Mouse (Mus musculus) macrophage (primary cell): ENCODE results near the gene Wdr83os. TPM values are rescaled to one million over a fixed set of nuclear protein-coding genes. Genes with fewer than 3 reads are reported as not detected.
"Not testable (repeated sequence)": the region's sequence is repeated elsewhere in the genome, so short reads cannot be mapped to it uniquely, and the experiment has no call there.

Experiments
- H3K27ac ChIP-seq: fragments of 350-480 bp; formaldehyde crosslinking; 2 replicates; pipeline ENCODE4 v1.9.0; 2021
- H3K36me3 ChIP-seq: fragments of 350-480 bp; formaldehyde crosslinking; 2 replicates; pipeline ENCODE4 v1.9.0; 2021; ENCODE audit errors: inconsistent target
- H3K4me3 ChIP-seq: fragments of 350-480 bp; formaldehyde crosslinking; 2 replicates; pipeline ENCODE4 v1.9.0; 2021; ENCODE audit errors: inconsistent target
- H3K79me2 ChIP-seq: fragments of 350-480 bp; formaldehyde crosslinking; 2 replicates; pipeline ENCODE4 v1.9.0; 2021; ENCODE audit errors: inconsistent target
- WGBS: methylation state at CpG from one replicate; pipeline ENCODE4 v1.1.7; 2026; ENCODE audit warnings: inconsistent platforms; ENCODE audit not compliant: missing documents; 5-methylcytosine and 5-hydroxymethylcytosine counted together
- polyA plus RNA-seq: library from polyadenylated mRNA; stranded (reverse); fragments of 250-400 nt; gene quantifications from 3 replicates; pipeline ENCODE4 v1.2.4, GENCODE M21; 2018; ENCODE audit warnings: inconsistent platforms

Gene Wdr83os
- polyA plus RNA-seq, 1 experiment from 2014 or later: 68.7 TPM

- H3K36me3 ChIP-seq: no peaks in the 10 kb centered on the region
- 19% methylated on average over 37 of the region's 37 CpGs for WGBS
- peak overlapping the region; percentile 44 for H3K4me3 ChIP-seq
- H3K27ac ChIP-seq: no peak overlapping the region
- H3K79me2 ChIP-seq: no peaks in the 10 kb centered on the region
Measured at GRCm38 (mm10) chr8:85119052-85119981, 38.8 kb downstream of the Wdr83os start.

GRCm38 (mm10) chr8:85120251-85120650 lies 39.7 kb downstream of the Wdr83os start:
- 90% methylated on average over 5 of the region's 5 CpGs for WGBS
- H3K36me3 ChIP-seq, H3K79me2 ChIP-seq, H3K27ac ChIP-seq, H3K4me3 ChIP-seq: not testable (repeated sequence)

GRCm38 (mm10) chr8:85122995-85123394 lies 42.5 kb downstream of the Wdr83os start, which contains the start of gene Zfp791:
Gene Zfp791 (minus strand): TSS chr8:85123095.
- WGBS: 86% methylated on average over 3 of the region's 3 CpGs
- Histone ChIP-seq H3K36me3 (no peaks in the 10 kb centered on the region), H3K27ac (no peak within 1 kb of the TSS), H3K4me3 (no peak within 1 kb of the TSS), H3K79me2 (no peaks in the 10 kb centered on the region)

- no peaks in the 10 kb centered on the region for H3K79me2 ChIP-seq
- no peaks in the 10 kb centered on the region for H3K36me3 ChIP-seq
- H3K27ac ChIP-seq: no peak overlapping the region
- no peak overlapping the region for H3K4me3 ChIP-seq
- WGBS: 90% methylated on average over 8 of the region's 8 CpGs
Measured at GRCm38 (mm10) chr8:85123691-85124090, 43.2 kb downstream of the Wdr83os start.

Other genes starting within 250 kb of the Wdr83os start
- gene Gadd45gip1, start 249.2 kb upstream of the Wdr83os start, polyA plus RNA-seq: 5.8 to 13.9 TPM (median 8.6 TPM) in 3 replicates
- gene Rad23a, start 240.1 kb upstream of the Wdr83os start, polyA plus RNA-seq: 49.2 to 87.2 TPM (median 79.3 TPM) in 3 replicates
- 836 to 3,382 TPM (median 1,154 TPM) in 3 replicates for gene Calr, start 233.8 kb upstream of the Wdr83os start, polyA plus RNA-seq
- 24.5 to 43.1 TPM (median 29.5 TPM) in 3 replicates for gene Farsa, start 223.8 kb upstream of the Wdr83os start, polyA plus RNA-seq
- 7.0 to 30.9 TPM (median 18.1 TPM) in 3 replicates for gene Syce2, start 208.6 kb upstream of the Wdr83os start, polyA plus RNA-seq
- 11.1 to 13.7 TPM (median 12.0 TPM) in 3 replicates for gene Gcdh, start 186.8 kb upstream of the Wdr83os start, polyA plus RNA-seq
- gene Klf1, start 178.8 kb upstream of the Wdr83os start, polyA plus RNA-seq: 0.09 TPM in 1 of 3 replicates, not detected in the others
- gene Dnase2a, start 172.2 kb upstream of the Wdr83os start, polyA plus RNA-seq: 160 to 211 TPM (median 178 TPM) in 3 replicates
- 0.04 to 0.06 TPM in 2 of 3 replicates, not detected in the other for gene Mast1, start 143.4 kb upstream of the Wdr83os start, polyA plus RNA-seq
- not detected in 3 replicates for gene Rtbdn, start 133.7 kb upstream of the Wdr83os start, polyA plus RNA-seq
- not detected in 3 replicates for gene Gm49661, start 111.3 kb upstream of the Wdr83os start, polyA plus RNA-seq
- 77.7 to 148 TPM (median 146 TPM) in 3 replicates for gene Prdx2, start 111.2 kb upstream of the Wdr83os start, polyA plus RNA-seq
- gene Rnaseh2a, start 111.0 kb upstream of the Wdr83os start, polyA plus RNA-seq: 15.9 to 39.3 TPM (median 26.2 TPM) in 3 replicates
- gene Junb, start 102.0 kb upstream of the Wdr83os start, polyA plus RNA-seq: 26.1 to 86.4 TPM (median 61.3 TPM) in 3 replicates
- 4.9 to 10.9 TPM (median 6.1 TPM) in 3 replicates for gene Hook2, start 90.1 kb upstream of the Wdr83os start, polyA plus RNA-seq
- gene Best2, start 66.2 kb upstream of the Wdr83os start, polyA plus RNA-seq: not detected in 3 replicates
- gene Asna1, start 55.5 kb upstream of the Wdr83os start, polyA plus RNA-seq: 120 to 138 TPM (median 122 TPM) in 3 replicates
- 143 to 170 TPM (median 168 TPM) in 3 replicates for gene Trir, start 53.9 kb upstream of the Wdr83os start, polyA plus RNA-seq
- gene Tnpo2, start 43.8 kb upstream of the Wdr83os start, polyA plus RNA-seq: 14.1 to 30.6 TPM (median 26.6 TPM) in 3 replicates
- 4.8 to 12.5 TPM (median 8.4 TPM) in 3 replicates for gene Fbxw9, start 20.7 kb upstream of the Wdr83os start, polyA plus RNA-seq
- not detected in 3 replicates for gene Gm5741, start 12.8 kb upstream of the Wdr83os start, polyA plus RNA-seq
- gene Dhps, start 9.0 kb upstream of the Wdr83os start, polyA plus RNA-seq: 28.6 to 47.4 TPM (median 37.1 TPM) in 3 replicates
- gene Wdr83, start 566 bp downstream of the Wdr83os start, polyA plus RNA-seq: 13.5 to 19.5 TPM (median 15.7 TPM) in 3 replicates
- 375 to 585 TPM (median 491 TPM) in 3 replicates for gene Man2b1, start 2.5 kb downstream of the Wdr83os start, polyA plus RNA-seq
- gene Zfp791, start 42.4 kb downstream of the Wdr83os start, polyA plus RNA-seq: 1.2 to 2.6 TPM (median 1.4 TPM) in 3 replicates
- gene Cks1brt, start 71.2 kb downstream of the Wdr83os start, polyA plus RNA-seq: not detected in 3 replicates
- gene Olfr371, start 145.2 kb downstream of the Wdr83os start, polyA plus RNA-seq: not detected in 3 replicates
- 10.2 to 36.3 TPM (median 12.3 TPM) in 3 replicates for gene Orc6, start 218.9 kb downstream of the Wdr83os start, polyA plus RNA-seq
- gene Vps35, start 219.1 kb downstream of the Wdr83os start, polyA plus RNA-seq: 167 to 195 TPM (median 180 TPM) in 3 replicates